Mouse (Mus musculus) kidney, postnatal 14 days (tissue): ENCODE data around the gene Cntn2.
"Not testable (repeated sequence)": the region's sequence is repeated elsewhere in the genome, so short reads cannot be mapped to it uniquely, and the experiment has no call there.

Experiments used
- DNase-seq: peaks from one replicate; pipeline ENCODE4 v3.0.0; 2022; ENCODE audit warnings: mixed read lengths

Gene Cntn2

DNA sequence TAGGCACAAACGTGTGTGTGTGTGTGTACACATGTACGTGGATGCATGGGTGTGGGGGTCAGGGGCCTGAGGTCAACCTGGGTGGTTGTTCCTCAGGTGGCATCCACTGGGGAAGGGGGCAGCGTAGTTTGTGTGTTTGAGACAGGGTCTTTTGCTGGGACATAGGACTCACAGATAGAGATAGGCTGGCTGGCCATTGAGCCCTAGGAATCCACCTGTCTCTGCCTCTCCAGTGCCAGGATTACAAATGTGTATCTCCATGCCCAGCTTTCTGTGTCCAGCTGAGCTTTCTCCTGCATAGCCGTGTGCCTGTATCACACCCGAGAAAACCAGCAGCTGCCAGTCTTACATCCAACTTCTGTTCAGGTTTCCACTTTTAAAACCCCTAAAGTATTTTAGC, 33.3 kb downstream of the Cntn2 start:
- no peak for DNase-seq

DNA sequence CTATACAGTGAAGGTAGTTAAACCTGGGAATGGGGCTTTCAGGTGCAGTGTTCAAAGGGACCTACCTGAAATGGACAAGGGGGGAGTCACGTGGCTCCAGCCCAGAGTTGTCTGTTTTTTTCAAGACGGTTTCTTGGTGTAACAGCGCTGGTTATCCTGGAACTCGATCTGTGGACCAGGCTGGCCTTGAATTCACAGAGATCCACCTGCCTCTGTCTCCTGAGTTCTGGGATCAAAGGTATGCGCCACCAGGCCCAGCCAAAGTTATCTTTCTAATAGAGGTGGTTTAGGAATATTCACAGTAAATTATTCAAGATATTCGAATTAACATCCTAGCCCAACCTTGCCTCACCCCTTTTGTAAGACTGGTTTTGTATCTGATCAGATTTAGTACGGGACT, 36.4 kb downstream of the Cntn2 start:
- no peak for DNase-seq

DNA sequence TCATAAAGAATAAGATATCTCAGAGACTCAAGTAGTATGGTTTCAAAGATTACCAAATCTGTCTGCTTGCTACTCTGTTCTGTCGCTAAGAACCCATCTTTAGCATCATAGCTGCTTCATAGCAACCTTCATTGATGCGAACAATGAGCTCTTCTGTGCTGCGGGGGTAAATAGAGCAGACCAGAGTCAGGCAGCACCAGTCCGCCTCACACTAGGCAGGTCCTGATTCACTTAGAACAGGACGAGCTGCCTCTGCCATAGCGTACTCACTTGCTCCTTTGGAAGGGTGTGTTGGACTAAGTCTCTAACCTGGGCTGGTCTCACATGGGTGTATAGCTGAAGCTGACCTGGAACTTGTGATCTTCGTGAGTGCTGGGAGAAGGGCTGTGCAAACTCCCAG, 37.0 kb downstream of the Cntn2 start, which contains the start of gene Tmem81:
TSS of gene Tmem81 (plus strand) at position 173 of the 400 bp plus-strand sequence.
- DNase-seq = no peak

DNA sequence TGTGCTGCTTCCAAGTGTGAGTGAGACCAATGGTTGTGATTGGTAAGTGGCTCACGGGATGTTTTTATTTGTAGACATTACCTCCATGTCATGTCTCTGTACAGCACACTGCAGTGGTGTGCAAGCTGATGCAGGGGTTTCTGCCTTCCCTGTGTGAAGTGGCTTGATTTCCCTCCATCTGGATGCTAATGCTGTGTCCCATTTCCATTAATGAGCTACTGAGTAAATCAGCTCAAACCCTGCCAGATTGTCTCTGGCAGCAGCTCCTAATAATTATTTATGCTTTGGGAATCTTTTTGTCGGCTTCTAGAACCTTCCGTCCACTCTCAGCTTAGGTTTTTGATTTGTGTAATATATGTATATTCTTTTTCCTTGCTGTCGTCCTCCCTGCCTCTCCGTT, 37.9 kb downstream of the Cntn2 start:
- no peak for DNase-seq

DNA sequence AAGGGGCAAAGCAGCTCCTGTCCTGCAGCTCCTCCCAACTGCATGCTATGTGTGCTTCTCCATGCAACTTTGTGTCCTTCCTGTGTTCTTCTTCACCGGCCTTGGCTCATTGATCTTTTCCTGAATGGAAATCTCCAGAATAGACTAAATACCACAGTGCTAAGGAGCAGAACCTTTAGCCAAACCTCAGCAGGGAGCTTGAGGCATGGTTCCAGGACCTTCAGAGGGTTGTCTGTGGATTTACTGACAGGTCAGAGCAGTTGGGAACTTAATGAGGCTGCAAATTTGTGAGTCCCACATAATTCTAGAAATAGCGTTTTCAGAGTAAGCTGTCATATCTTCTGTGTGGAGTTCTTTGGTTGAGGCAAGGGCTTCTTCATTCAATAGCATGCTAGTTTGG, 42.5 kb downstream of the Cntn2 start:
- DNase-seq = no peak

DNA sequence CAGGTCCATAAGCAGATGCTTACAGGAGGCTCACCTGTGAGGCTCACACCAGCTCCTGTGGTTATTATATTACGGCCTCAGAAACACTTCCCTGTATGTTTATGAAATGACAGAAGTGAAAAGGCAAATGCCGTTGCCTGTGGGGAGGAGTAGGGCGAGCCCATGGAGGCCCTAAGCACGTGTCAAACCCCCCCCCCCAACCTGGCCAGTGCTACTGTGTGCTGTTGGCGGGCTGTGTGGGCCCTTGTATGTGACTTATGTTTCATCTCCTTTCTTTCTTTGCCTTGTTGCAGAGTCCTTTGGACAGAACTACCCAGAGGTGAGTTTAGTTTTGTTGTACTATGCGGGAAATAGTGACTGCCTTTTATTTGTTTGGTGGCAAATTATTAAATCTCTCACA, 59.3 kb downstream of the Cntn2 start:
- no peak for DNase-seq

DNA sequence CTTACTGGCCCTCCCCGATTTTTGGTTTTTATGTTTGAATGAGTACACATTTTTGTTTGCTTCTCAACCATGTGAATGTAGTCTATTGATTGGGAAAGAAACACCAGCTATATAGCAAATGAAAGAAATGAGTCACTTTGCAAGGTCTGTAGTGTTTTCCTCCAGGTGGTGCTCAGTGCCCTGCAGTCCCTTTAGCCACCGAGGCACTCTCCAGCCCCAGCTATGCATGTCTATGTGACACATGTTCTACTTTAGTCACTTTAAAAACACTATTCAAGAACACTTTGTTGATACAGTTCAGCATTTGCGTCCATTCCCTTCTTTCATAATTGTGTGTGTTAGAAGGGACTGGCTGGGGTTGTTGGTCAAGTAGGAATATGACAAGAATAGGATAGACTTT, 59.8 kb downstream of the Cntn2 start:
- DNase-seq = no peak

DNA sequence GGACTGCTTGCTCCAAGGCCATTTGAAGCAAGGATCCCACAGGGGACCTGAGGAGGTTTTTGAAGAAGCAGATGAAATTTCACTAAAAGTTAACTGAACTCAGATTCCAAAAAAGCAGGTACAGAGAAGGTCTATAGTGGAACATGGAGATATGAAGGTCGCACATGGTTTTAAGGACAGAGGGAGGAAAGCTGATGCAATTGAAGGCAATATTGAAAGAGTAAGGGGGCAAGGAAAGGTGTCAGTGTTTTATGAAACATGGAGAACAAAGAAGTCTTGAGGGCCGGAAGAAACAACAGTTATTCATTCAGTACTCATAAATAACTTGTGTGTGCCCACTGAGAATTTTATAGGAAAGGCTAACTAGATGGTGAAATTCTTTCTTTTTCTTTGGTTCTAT, 61.4 kb downstream of the Cntn2 start:
- no peak for DNase-seq

DNA sequence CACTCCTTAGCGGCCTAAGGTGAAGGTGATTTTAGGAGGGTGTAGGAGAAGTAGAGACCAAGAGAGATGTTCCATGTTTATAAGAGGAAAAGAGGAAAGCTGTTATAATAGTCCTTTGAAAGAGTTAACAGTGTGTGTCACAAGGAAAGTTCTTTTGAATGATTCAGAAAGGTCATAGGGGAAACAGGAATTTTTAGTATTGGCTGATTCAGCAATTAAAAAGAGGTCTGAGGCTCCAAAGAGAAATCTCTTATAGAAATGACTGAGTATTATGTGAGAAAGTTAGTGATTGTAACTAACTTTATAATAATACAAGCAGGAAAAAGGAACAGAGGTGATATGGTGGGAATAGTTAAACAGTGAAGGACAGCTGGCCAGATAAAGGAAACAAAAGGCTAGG, 63.6 kb downstream of the Cntn2 start:
- no peak for DNase-seq

DNA sequence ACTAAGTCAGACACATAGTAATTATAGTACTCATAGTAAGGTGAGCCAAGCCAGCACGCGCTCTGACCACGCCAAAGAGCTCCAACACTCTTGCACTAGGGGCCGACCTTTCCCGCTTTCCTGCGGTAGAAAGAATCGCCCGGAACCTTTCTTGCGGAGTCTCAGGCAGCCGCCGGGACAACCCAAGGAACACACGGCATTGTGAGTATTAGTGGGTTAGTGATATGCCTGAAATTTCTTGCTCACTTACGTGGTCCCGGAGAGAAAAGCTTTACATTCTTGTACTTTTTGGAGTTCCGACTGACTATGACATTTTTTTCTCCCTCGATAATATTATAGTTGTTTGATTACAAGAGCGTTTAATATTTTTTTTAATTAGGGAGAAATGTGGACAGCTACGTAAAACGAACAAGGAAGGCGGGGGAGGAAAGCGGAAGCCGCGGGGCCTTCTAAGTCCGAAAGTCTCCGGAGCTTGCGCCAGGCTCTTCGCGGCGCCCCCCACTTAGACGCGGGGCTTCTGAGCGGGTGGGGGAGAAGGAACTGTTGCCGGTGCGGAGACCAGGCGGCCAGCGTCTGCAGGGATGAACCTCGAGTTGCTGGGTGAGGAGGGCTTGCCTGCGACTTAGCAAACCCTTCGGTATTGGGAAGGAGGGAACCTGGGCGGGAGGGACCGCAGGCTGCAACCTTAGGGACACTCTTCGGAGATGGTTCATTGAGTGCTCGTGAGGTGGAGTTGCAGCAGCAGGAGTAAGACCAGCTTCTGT, 65.9 kb downstream of the Cntn2 start, which contains the start of gene Rbbp5:
TSS of gene Rbbp5 (plus strand) at position 438 of the 764 bp plus-strand sequence.
- DNase-seq = peak; percentile 91

DNA sequence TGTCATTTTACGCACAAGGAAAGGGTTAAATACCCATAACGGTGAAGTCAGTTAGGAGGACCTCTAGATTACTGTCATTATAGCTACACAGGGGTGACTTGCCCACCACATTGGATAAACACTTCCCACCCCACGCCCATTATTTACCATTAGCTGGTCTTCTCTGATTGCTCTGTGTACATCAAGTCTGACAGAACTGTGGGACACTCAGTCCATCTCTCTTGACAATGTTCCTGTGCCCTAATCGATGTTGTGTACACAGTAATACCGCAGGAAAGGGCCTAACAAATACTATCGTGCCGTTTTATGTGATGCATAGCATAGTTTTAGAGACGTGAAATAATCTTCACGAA, 66.5 kb downstream of the Cntn2 start:
- no peak for DNase-seq

DNA sequence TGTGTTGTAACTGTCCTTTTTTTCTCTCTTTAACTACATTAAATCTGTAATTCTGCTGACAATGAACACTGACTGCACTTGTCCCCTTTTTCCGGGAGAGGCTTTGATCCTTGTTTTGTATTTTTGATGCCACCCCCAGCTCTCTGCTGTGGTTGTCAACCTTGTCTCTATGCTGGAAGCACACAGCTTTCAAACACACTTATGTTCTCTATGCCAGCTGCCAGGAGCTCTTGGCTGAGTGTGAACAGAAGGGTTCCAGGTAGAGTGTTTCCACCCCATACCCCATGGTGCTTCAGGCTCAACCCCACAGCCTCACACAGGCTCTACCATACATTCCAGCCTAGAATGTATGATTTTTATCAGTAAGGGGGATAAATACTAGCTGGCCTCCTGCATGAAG, 68.6 kb downstream of the Cntn2 start:
- DNase-seq = no peak

DNA sequence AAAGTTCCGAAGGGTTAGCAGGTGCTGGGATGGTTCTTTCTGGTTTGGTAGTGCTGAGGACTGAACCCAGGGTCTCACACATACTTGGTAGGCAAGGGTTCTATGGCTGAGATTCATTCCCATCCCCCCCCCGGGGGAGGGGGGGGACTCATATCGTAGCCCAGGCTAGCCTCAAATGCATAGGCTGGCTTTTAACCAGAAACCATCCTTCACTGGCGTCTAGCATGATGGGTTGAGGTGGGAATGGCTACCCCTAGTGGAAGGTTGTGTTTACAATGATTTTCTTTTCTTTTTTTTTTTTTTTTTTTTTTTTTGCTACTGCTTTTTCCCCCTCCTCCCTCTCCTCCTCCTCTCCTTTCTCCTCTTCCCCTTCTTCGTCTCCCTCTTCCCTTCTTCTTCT, 70.5 kb downstream of the Cntn2 start:
- no peak for DNase-seq

DNA sequence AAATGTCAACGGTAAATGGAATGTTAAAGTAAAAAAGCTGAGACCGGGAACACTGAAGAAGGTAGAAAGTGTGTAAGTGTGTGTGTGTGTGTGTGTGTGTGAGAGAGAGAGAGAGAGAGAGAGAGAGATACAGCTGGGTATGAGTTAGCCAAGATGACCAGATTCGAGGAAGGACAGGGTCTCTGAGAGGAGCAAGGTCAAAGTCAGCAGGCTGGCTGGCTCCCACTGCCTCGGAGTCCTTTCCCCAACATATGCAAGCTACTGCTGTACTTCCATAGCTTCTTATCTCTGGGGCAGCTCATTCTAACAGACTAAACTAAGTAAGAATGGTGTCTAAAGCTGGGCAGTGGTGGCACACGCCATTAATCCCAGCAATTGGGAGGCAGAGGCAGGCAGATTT, 71.6 kb downstream of the Cntn2 start:
- DNase-seq = no peak

DNA sequence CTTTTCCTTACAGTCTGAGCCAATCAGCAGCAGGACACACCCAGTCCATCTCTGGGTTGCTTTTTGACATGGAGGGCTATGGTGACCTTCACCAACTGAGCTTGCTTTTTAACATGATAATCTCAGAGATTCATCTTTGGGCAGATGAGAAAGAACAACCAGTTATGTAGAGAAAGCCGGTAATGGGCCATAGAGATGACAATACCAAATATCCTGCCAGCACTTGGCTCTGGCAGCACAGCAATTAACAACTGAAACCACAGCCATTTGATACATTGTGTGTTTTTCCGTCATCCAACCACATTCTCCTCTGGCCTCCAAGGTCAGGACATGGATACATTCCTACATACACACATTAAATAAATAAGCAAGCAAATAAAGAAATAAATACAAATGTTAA, 72.0 kb downstream of the Cntn2 start:
- DNase-seq = no peak

DNA sequence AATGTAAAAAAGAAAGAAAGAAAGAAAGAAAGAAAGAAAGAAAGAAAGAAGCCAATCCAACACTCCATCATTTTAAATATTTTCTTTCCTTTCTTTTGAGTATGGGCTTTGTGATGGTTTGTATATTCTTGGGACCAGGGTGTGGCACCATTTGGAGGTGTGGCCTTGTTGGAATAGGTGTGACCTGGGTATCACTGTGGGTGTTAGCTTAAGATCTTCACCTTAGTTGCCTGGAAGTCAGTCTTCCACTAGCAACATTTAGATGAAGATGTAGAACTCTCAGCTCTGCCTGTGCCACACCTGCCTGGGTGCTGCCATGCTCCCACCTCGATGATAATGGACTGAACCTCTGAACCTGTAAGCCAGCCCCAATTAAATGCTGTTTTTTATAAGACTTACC, 73.0 kb downstream of the Cntn2 start:
- not testable (repeated sequence) for DNase-seq

DNA sequence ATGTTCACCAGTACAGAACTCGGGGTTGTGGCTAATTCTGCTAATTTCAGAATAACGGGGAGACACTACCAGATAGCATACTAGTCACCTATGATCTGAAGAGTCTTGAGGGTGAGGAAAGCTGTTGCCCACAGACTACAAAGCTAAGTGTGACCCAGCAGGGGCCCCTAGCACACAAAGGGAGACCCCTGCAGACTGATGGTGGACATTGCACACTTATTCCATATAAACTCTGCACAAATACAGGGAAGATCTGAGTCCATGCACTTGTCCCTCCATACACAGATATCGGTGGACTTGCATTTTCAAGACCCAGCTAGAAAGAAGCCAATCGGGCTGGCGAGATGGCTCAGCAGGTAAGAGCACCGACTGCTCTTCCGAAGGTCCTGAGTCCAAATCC, 73.5 kb downstream of the Cntn2 start:
- DNase-seq = peak; percentile 9

DNA sequence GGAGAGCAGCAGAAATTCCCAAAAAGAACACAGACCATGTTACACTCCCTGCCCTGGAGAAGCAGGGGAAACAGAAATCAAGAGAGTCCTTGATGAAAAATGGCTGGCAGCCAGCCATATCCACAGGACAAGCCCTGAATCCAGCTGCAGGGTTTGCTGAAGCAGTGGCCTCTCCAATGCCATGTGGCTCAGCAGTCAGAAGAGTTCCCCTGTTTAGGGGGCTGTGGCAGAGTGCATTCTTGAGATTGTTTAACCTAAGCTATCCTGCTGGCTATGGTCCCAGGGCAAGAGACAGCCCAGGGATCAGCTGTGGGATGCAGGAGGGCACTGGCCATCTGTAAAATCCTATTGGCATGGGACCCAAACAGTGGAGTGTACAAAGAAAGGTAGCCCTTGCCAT, 74.1 kb downstream of the Cntn2 start:
- peak; percentile 39 for DNase-seq

DNA sequence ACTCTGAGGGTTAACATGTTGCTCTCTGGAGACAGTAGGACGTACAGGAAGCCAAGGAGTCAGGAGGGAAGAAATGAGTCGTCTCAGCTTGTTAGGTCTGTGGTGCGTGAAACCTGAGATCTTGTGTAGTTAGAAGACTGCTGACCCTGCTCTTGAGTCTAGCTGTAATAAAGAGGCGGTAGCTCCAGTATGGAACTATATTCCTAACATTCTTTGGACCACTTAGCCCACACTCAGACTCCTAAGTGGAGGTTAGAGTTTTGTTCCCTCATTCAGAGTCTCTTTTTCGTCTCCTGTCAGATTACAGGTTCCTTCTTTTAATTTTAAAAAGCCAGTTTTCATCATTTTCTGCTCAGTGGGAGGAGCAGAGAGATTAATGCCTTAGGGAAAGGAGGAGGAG, 78.4 kb downstream of the Cntn2 start:
- no peak for DNase-seq
